Comparison of ENCODE assay signal across 22 mouse cellular contexts in genomic region chr2:90922636-90923035, GRCm38 (mm10). TPM values are rescaled to one million over a fixed set of nuclear protein-coding genes. Genes with fewer than 3 reads are reported as not detected.
"Had no signal": no experiment of that assay in that cellular context is flagged by ENCODE, and none has a peak within 500 bp of the region (broad histone marks: within the 10 kb centered on the region; RNA-seq: fewer than 3 reads in every experiment).

No protein-coding gene starts in this region.

- H3K4me3 ChIP-seq: heart, embryonic 10.5 days; heart, embryonic 12.5 days; hindbrain, embryonic 12.5 days; intestine, embryonic 15.5 days; limb, embryonic 10.5 days; limb, embryonic 12.5 days; liver, embryonic 13.5 days; liver, embryonic 15.5 days had no signal

- H3K4me2 ChIP-seq: heart, embryonic 12.5 days; hindbrain, embryonic 12.5 days; hindbrain, embryonic 14.5 days; intestine, embryonic 15.5 days; limb, embryonic 12.5 days; liver, embryonic 11.5 days; liver, embryonic 13.5 days; liver, embryonic 15.5 days had no signal

- DNase-seq: gastrocnemius, postnatal 14 days; gastrocnemius, postnatal 36 days; heart, adult 18-20 months; heart, postnatal 10 days; kidney, adult 18-20 months; kidney, adult 8-10 months; kidney, postnatal 14 days; kidney, postnatal 36 days; layer of hippocampus, adult 9-11 months; layer of hippocampus, postnatal 36 days; liver; liver, embryonic 13.5 days had no signal

- H3K27me3 ChIP-seq: hindbrain, embryonic 12.5 days; intestine, embryonic 15.5 days; limb, embryonic 12.5 days; liver, embryonic 13.5 days had no signal

- H3K36me3 ChIP-seq: heart, embryonic 10.5 days; heart, embryonic 12.5 days; hindbrain, embryonic 12.5 days; intestine, embryonic 15.5 days; limb, embryonic 10.5 days; limb, embryonic 12.5 days; liver, embryonic 13.5 days; liver, embryonic 15.5 days had no signal

RNA-seq across cellular contexts. Expression of gene C1qtnf4, which starts 37.0 kb away (rescaled TPM):
- total RNA-seq: hematopoietic stem cell, adult 5-6 weeks had no signal
